Mouse (Mus musculus): ENCODE results near the gene Ndufa11. TPM values are rescaled to one million over a fixed set of nuclear protein-coding genes. Genes with fewer than 3 reads are reported as not detected.
A peak's percentile ranks its signal among the peaks of the same experiment; 100 is the strongest.

The Ndufa11 gene
- polyA plus RNA-seq, 1 experiment from 2014 or later, result 426 TPM

- Histone ChIP-seq H3K27ac (ENCODE audit: low read length) (peak overlapping the region; percentile 97), H3K4me3 (replicated peaks; ENCODE audit: low read length) (no peak overlapping the region), H3K9ac (replicated peaks; ENCODE audit: low read depth, low read length) (peak overlapping the region; percentile 79; the same call in 1 of the 2 replicates), H3K36me3 (ENCODE audit: control insufficient read depth, insufficient read depth) (peaks cover 8% of the 10 kb centered on the region), H3K27me3 (replicated peaks; ENCODE audit: control insufficient read depth, insufficient read depth, low read length) (peaks cover 5% of the 10 kb centered on the region), H3K4me1 (replicated peaks; ENCODE audit: control insufficient read depth, insufficient read depth, low read length) (peaks cover 26% of the 10 kb centered on the region), H3K9me3 (ENCODE audit: control insufficient read depth, low read length) (no peaks in the 10 kb centered on the region), H3K4me2 (ENCODE audit: low read length) (peak overlapping the region; percentile 82)
- WGBS, result 51% methylated on average over 27 of the region's 27 CpGs
- ATAC-seq, result no peak
Measured at GRCm38 (mm10) chr17:56762769-56763731, 45.5 kb downstream of the Ndufa11 start.

- no peak for ATAC-seq
- 75% methylated on average over 8 of the region's 8 CpGs for WGBS
Measured at GRCm38 (mm10) chr17:56763741-56764250, 46.2 kb downstream of the Ndufa11 start.

GRCm38 (mm10) chr17:56764474-56765354, 47.1 kb downstream of the Ndufa11 start, which contains the start of gene Dus3l:
TSS of gene Dus3l (plus strand) at chr17:56764757.
- Histone ChIP-seq H3K9me3 (ENCODE audit: control insufficient read depth, low read length) (no peaks in the 10 kb centered on the region), H3K27me3 (replicated peaks; ENCODE audit: control insufficient read depth, insufficient read depth, low read length) (no peaks in the 10 kb centered on the region), H3K27ac (ENCODE audit: low read length) (peak within 1 kb of the TSS; percentile 96), H3K4me2 (ENCODE audit: low read length) (peak within 1 kb of the TSS; percentile 82), H3K36me3 (ENCODE audit: control insufficient read depth, insufficient read depth) (peaks cover 17% of the 10 kb centered on the region), H3K9ac (replicated peaks; ENCODE audit: low read depth, low read length) (peak within 1 kb of the TSS; percentile 87), H3K4me1 (replicated peaks; ENCODE audit: control insufficient read depth, insufficient read depth, low read length) (peaks cover 26% of the 10 kb centered on the region), H3K4me3 (replicated peaks; ENCODE audit: low read length) (peak within 1 kb of the TSS; percentile 76)
- WGBS, result 2% methylated on average over 58 of the region's 58 CpGs
- ATAC-seq, result peak; percentile 88

More at GRCm38 (mm10) chr17:56763741-56764250, 46.2 kb downstream of the Ndufa11 start:
- H3K9ac ChIP-seq (replicated peaks; ENCODE audit: low read depth, low read length), result no peak overlapping the region
- 0 out of 2 replicates have a peak, but pooled peaks cover 3% of the 10 kb centered on the region for H3K27me3 ChIP-seq (replicated peaks; ENCODE audit: control insufficient read depth, insufficient read depth, low read length)
- no peaks in the 10 kb centered on the region for H3K9me3 ChIP-seq (ENCODE audit: control insufficient read depth, low read length)
- H3K4me1 ChIP-seq (replicated peaks; ENCODE audit: control insufficient read depth, insufficient read depth, low read length), result peaks cover 26% of the 10 kb centered on the region
- peak overlapping the region; percentile 76 for H3K4me3 ChIP-seq (replicated peaks; ENCODE audit: low read length)
- peak overlapping the region; percentile 56 for H3K4me2 ChIP-seq (ENCODE audit: low read length)
- H3K36me3 ChIP-seq (ENCODE audit: control insufficient read depth, insufficient read depth), result peaks cover 12% of the 10 kb centered on the region
- H3K27ac ChIP-seq (ENCODE audit: low read length), result no peak overlapping the region

GRCm38 (mm10) chr17:56765431-56765830, 47.9 kb downstream of the Ndufa11 start:
- peaks cover 26% of the 10 kb centered on the region for H3K4me1 ChIP-seq (replicated peaks; ENCODE audit: control insufficient read depth, insufficient read depth, low read length)
- peak overlapping the region; percentile 96 for H3K27ac ChIP-seq (ENCODE audit: low read length)
- H3K9me3 ChIP-seq (ENCODE audit: control insufficient read depth, low read length), result no peaks in the 10 kb centered on the region
- H3K9ac ChIP-seq (replicated peaks; ENCODE audit: low read depth, low read length), result peak overlapping the region; percentile 87
- no peaks in the 10 kb centered on the region for H3K27me3 ChIP-seq (replicated peaks; ENCODE audit: control insufficient read depth, insufficient read depth, low read length)
- peak; percentile 3 for ATAC-seq
- peaks cover 19% of the 10 kb centered on the region for H3K36me3 ChIP-seq (ENCODE audit: control insufficient read depth, insufficient read depth)
- WGBS, result 53% methylated on average over 12 of the region's 12 CpGs
- H3K4me2 ChIP-seq (ENCODE audit: low read length), result peak overlapping the region; percentile 82
- peak overlapping the region; percentile 76 for H3K4me3 ChIP-seq (replicated peaks; ENCODE audit: low read length)

GRCm38 (mm10) chr17:56766631-56767405, 49.3 kb downstream of the Ndufa11 start:
- Histone ChIP-seq H3K4me3 (replicated peaks; ENCODE audit: low read length) (no peak overlapping the region), H3K27ac (ENCODE audit: low read length) (no peak overlapping the region), H3K27me3 (replicated peaks; ENCODE audit: control insufficient read depth, insufficient read depth, low read length) (no peaks in the 10 kb centered on the region), H3K4me1 (replicated peaks; ENCODE audit: control insufficient read depth, insufficient read depth, low read length) (peaks cover 23% of the 10 kb centered on the region), H3K4me2 (ENCODE audit: low read length) (no peak overlapping the region), H3K9ac (replicated peaks; ENCODE audit: low read depth, low read length) (no peak overlapping the region), H3K9me3 (ENCODE audit: control insufficient read depth, low read length) (no peaks in the 10 kb centered on the region), H3K36me3 (ENCODE audit: control insufficient read depth, insufficient read depth) (peaks cover 21% of the 10 kb centered on the region)
- ATAC-seq, result no peak
- WGBS, result 94% methylated on average over 27 of the region's 27 CpGs

- H3K4me1 ChIP-seq (replicated peaks; ENCODE audit: control insufficient read depth, insufficient read depth, low read length), result peaks cover 17% of the 10 kb centered on the region
- H3K27me3 ChIP-seq (replicated peaks; ENCODE audit: control insufficient read depth, insufficient read depth, low read length), result no peaks in the 10 kb centered on the region
- no peak for ATAC-seq
- no peak overlapping the region for H3K9ac ChIP-seq (replicated peaks; ENCODE audit: low read depth, low read length)
- WGBS, result 97% methylated on average over 29 of the region's 29 CpGs
- no peak overlapping the region for H3K4me2 ChIP-seq (ENCODE audit: low read length)
- H3K36me3 ChIP-seq (ENCODE audit: control insufficient read depth, insufficient read depth), result peaks cover 21% of the 10 kb centered on the region
- H3K27ac ChIP-seq (ENCODE audit: low read length), result no peak overlapping the region
- H3K4me3 ChIP-seq (replicated peaks; ENCODE audit: low read length), result no peak overlapping the region
- H3K9me3 ChIP-seq (ENCODE audit: control insufficient read depth, low read length), result no peaks in the 10 kb centered on the region
Measured at GRCm38 (mm10) chr17:56767531-56768135, 50.1 kb downstream of the Ndufa11 start.

- H3K27me3 ChIP-seq (replicated peaks; ENCODE audit: control insufficient read depth, insufficient read depth, low read length), result no peaks in the 10 kb centered on the region
- H3K9ac ChIP-seq (replicated peaks; ENCODE audit: low read depth, low read length), result no peak overlapping the region
- H3K27ac ChIP-seq (ENCODE audit: low read length), result no peak overlapping the region
- H3K36me3 ChIP-seq (ENCODE audit: control insufficient read depth, insufficient read depth), result peaks cover 21% of the 10 kb centered on the region
- H3K4me3 ChIP-seq (replicated peaks; ENCODE audit: low read length), result no peak overlapping the region
- peaks cover 10% of the 10 kb centered on the region for H3K4me1 ChIP-seq (replicated peaks; ENCODE audit: control insufficient read depth, insufficient read depth, low read length)
- WGBS, result 94% methylated on average over 11 of the region's 11 CpGs
- H3K4me2 ChIP-seq (ENCODE audit: low read length), result no peak overlapping the region
- ATAC-seq, result no peak
- no peaks in the 10 kb centered on the region for H3K9me3 ChIP-seq (ENCODE audit: control insufficient read depth, low read length)
Measured at GRCm38 (mm10) chr17:56768941-56769340, 51.4 kb downstream of the Ndufa11 start.

- Histone ChIP-seq H3K36me3 (ENCODE audit: control insufficient read depth, insufficient read depth) (peaks cover 21% of the 10 kb centered on the region), H3K9me3 (ENCODE audit: control insufficient read depth, low read length) (no peaks in the 10 kb centered on the region), H3K4me2 (ENCODE audit: low read length) (no peak within 1 kb of the TSS), H3K27me3 (replicated peaks; ENCODE audit: control insufficient read depth, insufficient read depth, low read length) (no peaks in the 10 kb centered on the region), H3K4me3 (replicated peaks; ENCODE audit: low read length) (no peak within 1 kb of the TSS), H3K27ac (ENCODE audit: low read length) (no peak within 1 kb of the TSS), H3K9ac (replicated peaks; ENCODE audit: low read depth, low read length) (no peak within 1 kb of the TSS), H3K4me1 (replicated peaks; ENCODE audit: control insufficient read depth, insufficient read depth, low read length) (peaks cover 6% of the 10 kb centered on the region)
- 79% methylated on average over 5 of the region's 5 CpGs for WGBS
- no peak for ATAC-seq
Measured at GRCm38 (mm10) chr17:56769950-56770349, 52.4 kb downstream of the Ndufa11 start, which contains the start of gene Prr22. TSS of gene Prr22 (plus strand) at chr17:56770250.

Data from forebrain, embryonic 16.5 days (tissue).